Mouse (Mus musculus): ENCODE data around the gene Rhox4e. TPM values are rescaled to one million over a fixed set of nuclear protein-coding genes. Genes with fewer than 3 reads are reported as not detected.
"Not testable (repeated sequence)": the region's sequence is repeated elsewhere in the genome, so short reads cannot be mapped to it uniquely, and the experiment has no call there.

Rhox4e gene
- not detected in 2 replicates for polyA plus RNA-seq (2012; rRNA removed)
- polyA plus RNA-seq (2014; fragmentation: Nextera tagmentation; extraction: Ambion mirVana): 0.23 TPM in 1 of 2 replicates, not detected in the other

GRCm38 (mm10) chrX:37557112-37557511 lies at the start of gene Rhox4e:
TSS of gene Rhox4e (plus strand) at chrX:37557412.
- not testable (repeated sequence) for ATAC-seq (ENCODE audit: low FRiP score, low read depth); H3K4me3 ChIP-seq (replicated peaks; ENCODE audit: low read length)

GRCm38 (mm10) chrX:37514059-37514458 lies 43.2 kb upstream of the Rhox4e start, which contains the start of gene Rhox4d:
TSS of gene Rhox4d (plus strand) at chrX:37514359.
- H3K4me1 ChIP-seq (ENCODE audit: control insufficient read depth, insufficient read depth, low read length); H3K4me3 ChIP-seq (replicated peaks; ENCODE audit: low read length); H3K4me2 ChIP-seq (replicated peaks; ENCODE audit: low read depth, low read length, severe bottlenecking); H3K36me3 ChIP-seq (ENCODE audit: control insufficient read depth, insufficient read depth, low read length); DNase-seq (ENCODE audit: low spot score); H3K27ac ChIP-seq (replicated peaks; ENCODE audit: low read depth, low read length); H3K9me3 ChIP-seq (ENCODE audit: control insufficient read depth, low read length); ATAC-seq (ENCODE audit: low FRiP score, low read depth); H3K9ac ChIP-seq (ENCODE audit: low read depth, low read length, severe bottlenecking); H3K27me3 ChIP-seq (ENCODE audit: control insufficient read depth, insufficient read depth, low read length): not testable (repeated sequence)
- 96% methylated on average over 9 of the region's 18 CpGs for WGBS

More at GRCm38 (mm10) chrX:37557112-37557511, at the start of gene Rhox4e:
- not testable (repeated sequence) for H3K36me3 ChIP-seq (ENCODE audit: control insufficient read depth, insufficient read depth, low read length); H3K4me1 ChIP-seq (ENCODE audit: control insufficient read depth, insufficient read depth, low read length); H3K27ac ChIP-seq (replicated peaks; ENCODE audit: low read depth, low read length); H3K4me2 ChIP-seq (replicated peaks; ENCODE audit: low read depth, low read length, severe bottlenecking); H3K9ac ChIP-seq (ENCODE audit: low read depth, low read length, severe bottlenecking); H3K9me3 ChIP-seq (ENCODE audit: control insufficient read depth, low read length); H3K27me3 ChIP-seq (ENCODE audit: control insufficient read depth, insufficient read depth, low read length); DNase-seq (ENCODE audit: low spot score)
- 98% methylated on average over 10 of the region's 18 CpGs for WGBS

GRCm38 (mm10) chrX:37530152-37530551 lies 27.1 kb upstream of the Rhox4e start, which contains the start of gene Rhox2e:
TSS of gene Rhox2e (plus strand) at chrX:37530452.
- H3K27me3 ChIP-seq (ENCODE audit: control insufficient read depth, insufficient read depth, low read length); H3K4me3 ChIP-seq (replicated peaks; ENCODE audit: low read length); H3K36me3 ChIP-seq (ENCODE audit: control insufficient read depth, insufficient read depth, low read length); H3K9ac ChIP-seq (ENCODE audit: low read depth, low read length, severe bottlenecking); H3K9me3 ChIP-seq (ENCODE audit: control insufficient read depth, low read length); H3K4me2 ChIP-seq (replicated peaks; ENCODE audit: low read depth, low read length, severe bottlenecking); H3K4me1 ChIP-seq (ENCODE audit: control insufficient read depth, insufficient read depth, low read length); DNase-seq (ENCODE audit: low spot score); H3K27ac ChIP-seq (replicated peaks; ENCODE audit: low read depth, low read length); ATAC-seq (ENCODE audit: low FRiP score, low read depth): not testable (repeated sequence)
- WGBS: 93% methylated on average over 2 of the region's 8 CpGs

- H3K36me3 ChIP-seq (ENCODE audit: control insufficient read depth, insufficient read depth, low read length); H3K9me3 ChIP-seq (ENCODE audit: control insufficient read depth, low read length); H3K27me3 ChIP-seq (ENCODE audit: control insufficient read depth, insufficient read depth, low read length); H3K4me2 ChIP-seq (replicated peaks; ENCODE audit: low read depth, low read length, severe bottlenecking); ATAC-seq (ENCODE audit: low FRiP score, low read depth); H3K27ac ChIP-seq (replicated peaks; ENCODE audit: low read depth, low read length); H3K4me3 ChIP-seq (replicated peaks; ENCODE audit: low read length); H3K4me1 ChIP-seq (ENCODE audit: control insufficient read depth, insufficient read depth, low read length); DNase-seq (ENCODE audit: low spot score); H3K9ac ChIP-seq (ENCODE audit: low read depth, low read length, severe bottlenecking): not testable (repeated sequence)
- WGBS: no CpG with 5 or more reads among the region's 4 CpGs
Measured at GRCm38 (mm10) chrX:37541719-37542118, 15.5 kb upstream of the Rhox4e start, which contains the start of gene Rhox3e. TSS of gene Rhox3e (plus strand) at chrX:37542019.

GRCm38 (mm10) chrX:37571105-37571504 lies 13.9 kb downstream of the Rhox4e start, which contains the start of gene Rhox2f:
TSS of gene Rhox2f (plus strand) at chrX:37571405.
- H3K4me3 ChIP-seq (replicated peaks; ENCODE audit: low read length); H3K9ac ChIP-seq (ENCODE audit: low read depth, low read length, severe bottlenecking); DNase-seq (ENCODE audit: low spot score); H3K4me2 ChIP-seq (replicated peaks; ENCODE audit: low read depth, low read length, severe bottlenecking); H3K27me3 ChIP-seq (ENCODE audit: control insufficient read depth, insufficient read depth, low read length); H3K27ac ChIP-seq (replicated peaks; ENCODE audit: low read depth, low read length); H3K36me3 ChIP-seq (ENCODE audit: control insufficient read depth, insufficient read depth, low read length); ATAC-seq (ENCODE audit: low FRiP score, low read depth); H3K9me3 ChIP-seq (ENCODE audit: control insufficient read depth, low read length); H3K4me1 ChIP-seq (ENCODE audit: control insufficient read depth, insufficient read depth, low read length): not testable (repeated sequence)
- WGBS: 94% methylated on average over 6 of the region's 8 CpGs

GRCm38 (mm10) chrX:37572638-37573037 lies 15.4 kb downstream of the Rhox4e start:
- not testable (repeated sequence) for H3K4me3 ChIP-seq (replicated peaks; ENCODE audit: low read length); H3K27me3 ChIP-seq (ENCODE audit: control insufficient read depth, insufficient read depth, low read length); H3K27ac ChIP-seq (replicated peaks; ENCODE audit: low read depth, low read length); ATAC-seq (ENCODE audit: low FRiP score, low read depth); H3K36me3 ChIP-seq (ENCODE audit: control insufficient read depth, insufficient read depth, low read length); H3K9ac ChIP-seq (ENCODE audit: low read depth, low read length, severe bottlenecking); DNase-seq (ENCODE audit: low spot score); H3K9me3 ChIP-seq (ENCODE audit: control insufficient read depth, low read length); H3K4me2 ChIP-seq (replicated peaks; ENCODE audit: low read depth, low read length, severe bottlenecking); H3K4me1 ChIP-seq (ENCODE audit: control insufficient read depth, insufficient read depth, low read length)
- 31% methylated on average over 2 of the region's 2 CpGs for WGBS

- not testable (repeated sequence) for H3K4me2 ChIP-seq (replicated peaks; ENCODE audit: low read depth, low read length, severe bottlenecking); H3K9ac ChIP-seq (ENCODE audit: low read depth, low read length, severe bottlenecking); H3K9me3 ChIP-seq (ENCODE audit: control insufficient read depth, low read length); H3K4me1 ChIP-seq (ENCODE audit: control insufficient read depth, insufficient read depth, low read length); H3K27ac ChIP-seq (replicated peaks; ENCODE audit: low read depth, low read length); H3K27me3 ChIP-seq (ENCODE audit: control insufficient read depth, insufficient read depth, low read length); H3K36me3 ChIP-seq (ENCODE audit: control insufficient read depth, insufficient read depth, low read length); DNase-seq (ENCODE audit: low spot score); H3K4me3 ChIP-seq (replicated peaks; ENCODE audit: low read length); ATAC-seq (ENCODE audit: low FRiP score, low read depth)
Measured at GRCm38 (mm10) chrX:37580692-37581091, 23.5 kb downstream of the Rhox4e start, which contains the start of gene Rhox3f. TSS of gene Rhox3f (plus strand) at chrX:37580992.

- not testable (repeated sequence) for H3K27ac ChIP-seq (replicated peaks; ENCODE audit: low read depth, low read length); H3K9me3 ChIP-seq (ENCODE audit: control insufficient read depth, low read length); H3K36me3 ChIP-seq (ENCODE audit: control insufficient read depth, insufficient read depth, low read length); H3K9ac ChIP-seq (ENCODE audit: low read depth, low read length, severe bottlenecking); H3K4me3 ChIP-seq (replicated peaks; ENCODE audit: low read length); H3K27me3 ChIP-seq (ENCODE audit: control insufficient read depth, insufficient read depth, low read length); DNase-seq (ENCODE audit: low spot score); H3K4me1 ChIP-seq (ENCODE audit: control insufficient read depth, insufficient read depth, low read length); ATAC-seq (ENCODE audit: low FRiP score, low read depth); H3K4me2 ChIP-seq (replicated peaks; ENCODE audit: low read depth, low read length, severe bottlenecking)
- 96% methylated on average over 15 of the region's 19 CpGs for WGBS
Measured at GRCm38 (mm10) chrX:37607604-37608003, 50.4 kb downstream of the Rhox4e start, which contains the start of gene Rhox4f. TSS of gene Rhox4f (minus strand) at chrX:37607704.

All from limb, embryonic 14.5 days (tissue).